Mouse (Mus musculus): ENCODE results near the gene Igsf10. TPM values are rescaled to one million over a fixed set of nuclear protein-coding genes. Genes with fewer than 3 reads are reported as not detected.

The Igsf10 gene
- polyA plus RNA-seq, 1 experiment, result 0.05 TPM

DNA sequence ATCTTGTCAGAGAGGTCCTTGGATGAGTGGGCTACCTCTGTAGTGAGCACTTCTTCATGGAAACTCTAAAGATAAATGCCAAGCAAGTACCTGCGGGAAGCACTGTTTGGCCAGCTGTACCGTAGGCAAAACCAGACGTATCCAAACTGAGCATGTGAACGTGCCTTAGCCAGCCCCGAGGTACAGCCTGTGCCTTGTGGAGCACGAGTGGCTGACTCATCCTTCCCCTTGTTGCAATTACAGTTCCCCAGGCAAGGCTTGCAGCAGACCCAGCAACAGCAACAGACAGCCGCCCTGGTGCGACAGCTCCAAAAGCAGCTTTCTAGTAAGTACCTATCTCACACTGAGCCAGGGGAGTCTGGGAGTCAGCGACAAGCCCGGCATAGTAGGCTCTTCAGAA, 31.6 kb downstream of the Igsf10 start:
- no peaks in the 10 kb centered on the region for H3K36me3 ChIP-seq (ENCODE audit: control insufficient read depth, insufficient read depth)
- no peak overlapping the region for H3K4me3 ChIP-seq
- no peak overlapping the region for H3ac ChIP-seq (ENCODE audit: control insufficient read depth, insufficient read length)
- H3K79me2 ChIP-seq (ENCODE audit: control insufficient read depth, insufficient read depth), result no peaks in the 10 kb centered on the region
- no peak overlapping the region for H3K4me2 ChIP-seq (ENCODE audit: low read depth)
- no peaks in the 10 kb centered on the region for H3K27me3 ChIP-seq (ENCODE audit: control insufficient read depth, insufficient read depth, insufficient read length)
- TF ChIP-seq MYOG (IDR thresholded peaks at IDR 0.05; ENCODE audit: control insufficient read depth in 1 of 3, insufficient read depth in 1 of 3, insufficient read length in 2 of 3, low read depth in 2 of 3) (no peak), CEBPB (IDR thresholded peaks at IDR 0.05; ENCODE audit: insufficient read depth, poor library complexity, severe bottlenecking) (peak; percentile 44; the same call in 1 of the 2 replicates), MYOD1 (IDR thresholded peaks at IDR 0.05; ENCODE audit: control insufficient read depth in 1 of 3, insufficient read length in 2 of 3, low read depth in 2 of 3) (no peak)

DNA sequence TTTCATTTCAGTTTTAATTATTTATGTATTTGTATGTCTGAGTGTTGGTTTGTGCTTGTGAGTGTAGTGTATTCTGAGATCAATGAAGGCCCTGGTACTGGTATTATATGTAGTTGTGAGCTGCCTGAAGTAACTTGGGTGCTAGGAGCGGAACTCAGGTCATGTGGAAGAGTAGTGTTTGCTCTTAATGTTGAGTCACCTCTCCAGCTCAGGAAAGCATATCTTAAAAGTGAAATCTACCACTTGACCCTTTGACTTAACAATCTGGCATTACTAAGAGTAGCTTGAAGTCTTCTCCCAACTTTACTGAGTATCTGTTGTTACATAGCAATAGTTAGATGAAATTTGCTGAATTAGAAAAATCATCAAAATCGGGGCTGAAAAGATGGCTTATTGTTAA, 38.7 kb downstream of the Igsf10 start:
- no peak for TF ChIP-seq SRF (IDR thresholded peaks at IDR 0.05; ENCODE audit: control insufficient read depth, insufficient read length, low read depth)
- no peak for TF ChIP-seq POLR2A (IDR thresholded peaks at IDR 0.05; ENCODE audit: insufficient read length, low read depth)
- TF ChIP-seq E2F4 (IDR thresholded peaks at IDR 0.05; ENCODE audit: insufficient read depth), result no peak
- TF ChIP-seq POLR2AphosphoS2 (IDR thresholded peaks at IDR 0.05; ENCODE audit: insufficient read length, low read depth), result no peak
- no peak for TF ChIP-seq TCF12 (IDR thresholded peaks at IDR 0.05; ENCODE audit: insufficient read depth, poor library complexity, severe bottlenecking)
- TF ChIP-seq CEBPB (IDR thresholded peaks at IDR 0.05; ENCODE audit: insufficient read depth, poor library complexity, severe bottlenecking), result no peak
- TF ChIP-seq MYOD1 (IDR thresholded peaks at IDR 0.05; ENCODE audit: control insufficient read depth in 1 of 3, insufficient read length in 2 of 3, low read depth in 2 of 3), result no peak
- TF ChIP-seq REST (IDR thresholded peaks at IDR 0.05; ENCODE audit: insufficient read depth, insufficient read length), result no peak
- TF ChIP-seq USF1 (IDR thresholded peaks at IDR 0.05; ENCODE audit: low read depth), result no peak
- no peak for TF ChIP-seq TCF3 (IDR thresholded peaks at IDR 0.05; ENCODE audit: insufficient read length, low read depth)
- TF ChIP-seq MYOG (IDR thresholded peaks at IDR 0.05; ENCODE audit: control insufficient read depth in 1 of 3, insufficient read depth in 1 of 3, insufficient read length in 2 of 3, low read depth in 2 of 3), result no peak
- TF ChIP-seq MAX (IDR thresholded peaks at IDR 0.05; ENCODE audit: low read depth), result no peak
- H3K36me3 ChIP-seq (ENCODE audit: control insufficient read depth, insufficient read depth), result no peaks in the 10 kb centered on the region

DNA sequence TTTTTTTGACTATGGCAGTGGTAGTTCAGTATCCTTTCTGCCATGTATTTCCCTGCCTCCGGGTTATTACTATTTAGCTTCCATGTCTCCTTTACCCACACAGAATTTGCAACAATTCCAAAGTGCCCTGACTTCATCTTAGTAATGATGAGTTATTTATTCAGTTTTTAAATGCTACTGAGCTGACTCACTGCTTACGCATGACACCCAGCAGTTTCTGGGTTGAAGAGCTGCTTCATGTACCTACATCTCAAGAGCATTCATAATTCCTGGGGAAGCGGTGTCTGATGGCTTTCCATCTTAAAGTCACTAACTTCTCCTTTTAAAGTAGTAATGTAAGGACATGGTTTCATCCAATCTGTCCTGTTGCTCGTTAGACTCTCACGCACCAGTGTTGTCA, 39.2 kb downstream of the Igsf10 start:
- no peaks in the 10 kb centered on the region for H3K36me3 ChIP-seq (ENCODE audit: control insufficient read depth, insufficient read depth)
- H3K4me3 ChIP-seq, result no peak overlapping the region
- H3K4me2 ChIP-seq (ENCODE audit: low read depth), result no peak overlapping the region
- no peak overlapping the region for H3ac ChIP-seq (ENCODE audit: control insufficient read depth, insufficient read length)
- no peaks in the 10 kb centered on the region for H3K27me3 ChIP-seq (ENCODE audit: control insufficient read depth, insufficient read depth, insufficient read length)
- TF ChIP-seq POLR2A (IDR thresholded peaks at IDR 0.05; ENCODE audit: insufficient read length, low read depth) (no peak), CEBPB (IDR thresholded peaks at IDR 0.05; ENCODE audit: insufficient read depth, poor library complexity, severe bottlenecking) (no peak), MYOD1 (IDR thresholded peaks at IDR 0.05; ENCODE audit: control insufficient read depth in 1 of 3, insufficient read length in 2 of 3, low read depth in 2 of 3) (no peak), MYOG (IDR thresholded peaks at IDR 0.05; ENCODE audit: control insufficient read depth in 1 of 3, insufficient read depth in 1 of 3, insufficient read length in 2 of 3, low read depth in 2 of 3) (no peak), TCF12 (IDR thresholded peaks at IDR 0.05; ENCODE audit: insufficient read depth, poor library complexity, severe bottlenecking) (no peak), USF1 (IDR thresholded peaks at IDR 0.05; ENCODE audit: low read depth) (no peak), POLR2AphosphoS2 (IDR thresholded peaks at IDR 0.05; ENCODE audit: insufficient read length, low read depth) (no peak)
- H3K79me2 ChIP-seq (ENCODE audit: control insufficient read depth, insufficient read depth), result no peaks in the 10 kb centered on the region

More for the DNA sequence above, 38.7 kb downstream of the Igsf10 start:
- Histone ChIP-seq H3K27me3 (ENCODE audit: control insufficient read depth, insufficient read depth, insufficient read length) (no peaks in the 10 kb centered on the region), H3K4me3 (no peak overlapping the region), H3K79me2 (ENCODE audit: control insufficient read depth, insufficient read depth) (no peaks in the 10 kb centered on the region), H3ac (ENCODE audit: control insufficient read depth, insufficient read length) (no peak overlapping the region), H3K4me2 (ENCODE audit: low read depth) (no peak overlapping the region)

DNA sequence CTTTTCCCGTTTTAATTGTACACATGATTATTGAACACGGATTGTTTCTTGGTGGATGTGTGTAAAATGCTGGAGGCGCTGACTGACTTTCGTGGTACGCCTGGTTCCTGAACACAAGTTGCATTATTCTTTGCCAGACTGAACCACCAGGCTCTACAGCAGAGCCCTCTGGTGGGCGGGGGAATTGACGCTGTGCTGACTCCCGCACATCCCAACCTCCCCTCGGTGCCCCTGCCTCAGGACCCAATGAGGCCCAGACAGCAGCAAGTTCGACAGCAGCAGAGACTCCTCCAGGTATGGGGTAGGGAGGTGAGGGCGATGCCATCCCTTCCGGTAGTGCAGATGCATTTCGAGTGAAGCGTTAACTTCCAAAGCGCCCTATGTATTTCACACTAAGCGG, 46.5 kb downstream of the Igsf10 start:
- Histone ChIP-seq H3K4me2 (ENCODE audit: low read depth) (no peak overlapping the region), H3K4me3 (no peak overlapping the region), H3K27me3 (ENCODE audit: control insufficient read depth, insufficient read depth, insufficient read length) (no peaks in the 10 kb centered on the region), H3K79me2 (ENCODE audit: control insufficient read depth, insufficient read depth) (no peaks in the 10 kb centered on the region), H3K36me3 (ENCODE audit: control insufficient read depth, insufficient read depth) (no peaks in the 10 kb centered on the region), H3ac (ENCODE audit: control insufficient read depth, insufficient read length) (no peak overlapping the region)
- TF ChIP-seq TCF3 (IDR thresholded peaks at IDR 0.05; ENCODE audit: insufficient read length, low read depth), result no peak

DNA sequence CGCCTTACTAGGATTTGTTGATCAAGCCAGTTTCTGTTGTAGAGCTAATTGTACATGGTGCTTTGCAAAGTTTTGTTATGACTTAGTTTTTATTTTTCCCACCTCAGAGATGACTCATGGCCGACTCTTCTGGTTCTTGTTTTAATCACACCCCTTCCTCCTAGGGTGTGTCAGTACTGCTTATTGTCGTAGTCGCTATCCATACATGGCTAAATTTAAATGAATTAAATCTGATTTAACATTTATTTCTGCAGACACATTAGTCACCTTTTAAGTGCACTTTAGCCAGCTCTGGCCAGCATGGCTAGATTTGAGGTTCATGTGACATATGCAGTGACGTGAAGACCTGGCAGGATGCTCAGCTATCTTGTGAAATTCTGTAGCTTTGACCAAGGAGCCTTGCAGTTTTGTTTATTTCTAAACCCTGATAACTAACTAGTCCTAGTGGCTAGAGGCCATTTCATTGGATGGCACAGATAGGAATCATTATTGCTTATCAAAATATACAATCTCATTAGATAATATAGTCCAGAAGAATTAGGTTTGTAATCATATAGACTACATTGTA, 47.5 kb downstream of the Igsf10 start:
- H3K4me3 ChIP-seq, result no peak overlapping the region
- H3K79me2 ChIP-seq (ENCODE audit: control insufficient read depth, insufficient read depth), result no peaks in the 10 kb centered on the region
- H3K36me3 ChIP-seq (ENCODE audit: control insufficient read depth, insufficient read depth), result no peaks in the 10 kb centered on the region
- H3K4me2 ChIP-seq (ENCODE audit: low read depth), result peak overlapping the region; percentile 65
- H3K27me3 ChIP-seq (ENCODE audit: control insufficient read depth, insufficient read depth, insufficient read length), result no peaks in the 10 kb centered on the region
- H3ac ChIP-seq (ENCODE audit: control insufficient read depth, insufficient read length), result no peak overlapping the region
- TF ChIP-seq USF1 (IDR thresholded peaks at IDR 0.05; ENCODE audit: low read depth) (no peak), CEBPB (IDR thresholded peaks at IDR 0.05; ENCODE audit: insufficient read depth, poor library complexity, severe bottlenecking) (peak; percentile 52; the same call in 1 of the 2 replicates), MYOD1 (IDR thresholded peaks at IDR 0.05; ENCODE audit: control insufficient read depth in 1 of 3, insufficient read length in 2 of 3, low read depth in 2 of 3) (no peak), TCF12 (IDR thresholded peaks at IDR 0.05; ENCODE audit: insufficient read depth, poor library complexity, severe bottlenecking) (no peak), MAX (IDR thresholded peaks at IDR 0.05; ENCODE audit: low read depth) (no peak), E2F4 (IDR thresholded peaks at IDR 0.05; ENCODE audit: insufficient read depth) (no peak), POLR2AphosphoS2 (IDR thresholded peaks at IDR 0.05; ENCODE audit: insufficient read length, low read depth) (no peak), TCF3 (IDR thresholded peaks at IDR 0.05; ENCODE audit: insufficient read length, low read depth) (no peak), MYOG (IDR thresholded peaks at IDR 0.05; ENCODE audit: control insufficient read depth in 1 of 3, insufficient read depth in 1 of 3, insufficient read length in 2 of 3, low read depth in 2 of 3) (no peak)

Data from myocyte (in vitro differentiated cells).